Mouse (Mus musculus): ENCODE measurements around the gene Isoc2a. TPM values are rescaled to one million over a fixed set of nuclear protein-coding genes. Genes with fewer than 3 reads are reported as not detected.

The Isoc2a gene
- 0.49 and 0.82 TPM in 2 replicates for polyA plus RNA-seq (2014; fragmentation: Nextera tagmentation; extraction: Ambion mirVana)

DNA sequence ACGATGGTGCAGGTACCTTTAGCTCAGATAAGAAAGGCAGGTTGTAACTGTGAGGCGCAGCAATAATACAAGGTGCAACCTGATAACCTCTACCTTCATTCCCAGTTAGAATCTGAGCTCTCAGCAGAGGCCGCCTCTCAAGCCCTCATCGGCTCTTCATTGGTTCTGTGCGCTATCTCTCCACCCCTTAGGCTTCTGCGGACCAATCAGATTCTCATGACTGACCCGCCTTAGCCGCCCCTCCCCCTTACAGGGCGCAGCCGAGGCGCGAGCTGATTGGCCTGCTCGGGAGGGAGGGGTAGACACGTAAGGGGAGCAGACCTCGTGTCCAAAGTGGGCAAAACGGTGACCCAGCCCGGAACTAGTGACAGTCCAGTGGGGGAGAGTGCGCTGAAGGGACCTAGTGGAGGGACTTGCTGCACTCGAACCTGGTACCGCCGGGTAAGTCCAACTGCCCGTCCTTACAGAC lies at the start of gene Isoc2a:
Gene Isoc2a, plus strand, starts transcription at position 401 of the 469 bp plus-strand sequence.
- ATAC-seq (ENCODE audit: insufficient read depth, low FRiP score, low TSS enrichment) (peak; percentile 100), DNase-seq (ENCODE audit: low spot score) (peak; percentile 94)
- no peaks in the 10 kb centered on the region for H3K9me3 ChIP-seq (ENCODE audit: control insufficient read depth, low read length)
- H3K4me3 ChIP-seq (ENCODE audit: low read depth, low read length): peak within 1 kb of the TSS; percentile 44
- no peaks in the 10 kb centered on the region for H3K27me3 ChIP-seq (ENCODE audit: control insufficient read depth, insufficient read depth, low read length)
- WGBS: under 1% methylated on average over 22 of the region's 22 CpGs
- H3K4me2 ChIP-seq (ENCODE audit: low read depth): peak within 1 kb of the TSS; percentile 86
- H3K27ac ChIP-seq (ENCODE audit: low read depth, low read length): no peak within 1 kb of the TSS
- H3K4me1 ChIP-seq (ENCODE audit: control insufficient read depth, insufficient read depth, low read length): peaks cover 5% of the 10 kb centered on the region; the same call in 1 of the 2 replicates
- no peaks in the 10 kb centered on the region for H3K36me3 ChIP-seq (ENCODE audit: control insufficient read depth, insufficient read depth, low read length)
- peak within 1 kb of the TSS; percentile 55 for H3K9ac ChIP-seq (ENCODE audit: low read length)

DNA sequence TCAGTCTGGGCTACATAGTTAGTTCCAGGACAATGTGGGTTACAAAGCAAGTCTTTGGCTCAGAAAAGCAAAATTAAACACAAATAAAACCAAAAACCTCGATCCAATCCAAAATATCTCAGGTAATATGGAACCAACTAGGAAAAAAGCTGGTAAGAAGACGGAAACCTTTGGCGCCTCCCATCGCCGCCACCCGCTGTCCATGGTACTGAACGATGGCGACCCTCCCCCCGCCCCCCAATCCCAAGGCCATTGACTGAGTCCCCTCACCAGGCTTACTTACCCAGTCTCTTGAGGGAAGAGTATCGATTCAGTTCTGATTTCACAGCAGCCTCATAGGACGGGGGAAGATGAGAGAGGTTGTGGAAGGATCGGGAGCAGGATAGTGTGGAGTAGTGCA lies 46.5 kb upstream of the Isoc2a start:
- DNase-seq (ENCODE audit: low spot score) (no peak), ATAC-seq (ENCODE audit: insufficient read depth, low FRiP score, low TSS enrichment) (no peak)
- no peaks in the 10 kb centered on the region for H3K9me3 ChIP-seq (ENCODE audit: control insufficient read depth, low read length)
- H3K4me1 ChIP-seq (ENCODE audit: control insufficient read depth, insufficient read depth, low read length): no peaks in the 10 kb centered on the region
- H3K36me3 ChIP-seq (ENCODE audit: control insufficient read depth, insufficient read depth, low read length): no peaks in the 10 kb centered on the region
- H3K27me3 ChIP-seq (ENCODE audit: control insufficient read depth, insufficient read depth, low read length): peaks cover 4% of the 10 kb centered on the region
- no peak overlapping the region for H3K4me2 ChIP-seq (ENCODE audit: low read depth)
- no peak overlapping the region for H3K4me3 ChIP-seq (ENCODE audit: low read depth, low read length)
- H3K9ac ChIP-seq (ENCODE audit: low read length): no peak overlapping the region
- WGBS: 9% methylated on average over 12 of the region's 12 CpGs
- H3K27ac ChIP-seq (ENCODE audit: low read depth, low read length): no peak overlapping the region

DNA sequence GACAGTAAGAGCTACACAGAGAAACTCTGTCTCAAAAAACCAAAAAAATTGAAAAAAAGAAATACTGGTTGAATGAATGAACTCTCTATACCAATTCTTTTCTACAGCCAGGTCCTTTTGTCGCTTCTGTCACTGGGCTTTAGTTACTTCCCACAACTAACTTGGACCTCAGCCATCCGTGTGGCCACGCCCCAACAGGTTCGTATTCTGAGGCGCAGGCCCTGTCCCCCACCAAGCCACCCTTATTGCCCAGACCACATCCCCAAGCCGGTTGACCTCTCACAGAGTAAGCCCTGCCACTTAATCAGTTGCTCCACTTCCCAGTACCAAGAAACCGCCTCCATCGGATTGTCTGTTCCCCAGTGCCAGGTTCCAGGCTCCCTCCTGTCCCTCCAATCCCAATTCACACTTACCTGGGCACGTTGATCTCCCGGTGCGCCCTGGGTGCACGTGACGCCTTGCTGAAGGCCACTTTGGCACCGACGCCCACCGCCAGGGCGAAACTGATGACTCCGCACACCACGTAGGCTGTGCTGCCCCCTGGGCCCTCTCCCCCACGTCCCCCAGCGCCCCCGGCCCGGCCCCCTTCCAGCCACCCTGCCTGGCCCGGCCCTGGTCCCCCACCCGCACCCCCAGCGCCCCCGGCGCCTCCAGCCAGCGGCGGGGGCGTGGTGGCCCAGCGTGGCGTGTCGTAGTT lies 41.2 kb upstream of the Isoc2a start:
- H3K27ac ChIP-seq (ENCODE audit: low read depth, low read length): no peak overlapping the region
- ATAC-seq (ENCODE audit: insufficient read depth, low FRiP score, low TSS enrichment) (no peak; the same call in none of the 2 replicates), DNase-seq (ENCODE audit: low spot score) (no peak)
- H3K4me2 ChIP-seq (ENCODE audit: low read depth): peak overlapping the region; percentile 87
- 4% methylated on average over 34 of the region's 34 CpGs for WGBS
- no peaks in the 10 kb centered on the region for H3K36me3 ChIP-seq (ENCODE audit: control insufficient read depth, insufficient read depth, low read length)
- peak overlapping the region; percentile 72 for H3K9ac ChIP-seq (ENCODE audit: low read length)
- H3K27me3 ChIP-seq (ENCODE audit: control insufficient read depth, insufficient read depth, low read length): peaks cover 18% of the 10 kb centered on the region
- no peaks in the 10 kb centered on the region for H3K9me3 ChIP-seq (ENCODE audit: control insufficient read depth, low read length)
- peak overlapping the region; percentile 50 for H3K4me3 ChIP-seq (ENCODE audit: low read depth, low read length)
- 0 out of 2 replicates have a peak, but pooled peaks cover 3% of the 10 kb centered on the region for H3K4me1 ChIP-seq (ENCODE audit: control insufficient read depth, insufficient read depth, low read length)

DNA sequence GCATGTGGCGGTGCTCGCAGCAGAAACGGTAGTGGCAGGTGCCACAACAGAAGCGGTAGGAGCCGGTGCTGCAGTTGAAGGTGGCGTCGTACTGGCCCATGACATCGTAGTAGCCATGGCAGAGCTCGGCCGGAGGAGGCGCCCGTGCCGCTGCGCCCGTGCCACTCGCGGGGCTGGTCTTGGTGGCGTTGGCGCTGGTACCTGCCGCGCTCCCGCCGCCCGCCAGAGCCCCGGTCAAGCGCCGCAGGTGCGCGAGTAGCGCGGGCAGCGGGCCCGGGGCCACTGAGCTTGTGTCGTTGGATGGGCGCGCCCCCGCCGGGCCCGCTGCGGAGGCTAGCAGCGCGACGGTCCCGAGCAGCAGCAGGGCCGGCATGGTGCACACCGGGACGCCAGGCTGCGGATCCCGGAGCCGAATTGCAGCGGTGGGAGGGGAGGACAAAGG lies 40.6 kb upstream of the Isoc2a start:
- Histone ChIP-seq H3K4me2 (ENCODE audit: low read depth) (peak overlapping the region; percentile 87), H3K36me3 (ENCODE audit: control insufficient read depth, insufficient read depth, low read length) (no peaks in the 10 kb centered on the region), H3K4me3 (ENCODE audit: low read depth, low read length) (peak overlapping the region; percentile 50), H3K27ac (ENCODE audit: low read depth, low read length) (peak overlapping the region; percentile 60; the same call in 1 of the 2 replicates), H3K27me3 (ENCODE audit: control insufficient read depth, insufficient read depth, low read length) (peaks cover 18% of the 10 kb centered on the region), H3K4me1 (ENCODE audit: control insufficient read depth, insufficient read depth, low read length) (0 out of 2 replicates have a peak, but pooled peaks cover 3% of the 10 kb centered on the region), H3K9me3 (ENCODE audit: control insufficient read depth, low read length) (no peaks in the 10 kb centered on the region), H3K9ac (ENCODE audit: low read length) (peak overlapping the region; percentile 72)
- under 1% methylated on average over 50 of the region's 51 CpGs for WGBS
- peak; percentile 80 for DNase-seq (ENCODE audit: low spot score)
- peak; percentile 85 for ATAC-seq (ENCODE audit: insufficient read depth, low FRiP score, low TSS enrichment)

- Histone ChIP-seq H3K27ac (ENCODE audit: low read depth, low read length) (no peak overlapping the region), H3K4me2 (ENCODE audit: low read depth) (no peak overlapping the region), H3K36me3 (ENCODE audit: control insufficient read depth, insufficient read depth, low read length) (no peaks in the 10 kb centered on the region), H3K9me3 (ENCODE audit: control insufficient read depth, low read length) (no peaks in the 10 kb centered on the region), H3K4me1 (ENCODE audit: control insufficient read depth, insufficient read depth, low read length) (0 out of 2 replicates have a peak, but pooled peaks cover 7% of the 10 kb centered on the region), H3K27me3 (ENCODE audit: control insufficient read depth, insufficient read depth, low read length) (peaks cover 25% of the 10 kb centered on the region), H3K9ac (ENCODE audit: low read length) (no peak overlapping the region), H3K4me3 (ENCODE audit: low read depth, low read length) (no peak overlapping the region)
- no peak for ATAC-seq (ENCODE audit: insufficient read depth, low FRiP score, low TSS enrichment)
- DNase-seq (ENCODE audit: low spot score): no peak
- WGBS: 8% methylated on average over 1 of the region's 1 CpGs
These were observed 39.3 kb upstream of the Isoc2a start for GRCm38 (mm10) chr7:4837639-4838038.

DNA sequence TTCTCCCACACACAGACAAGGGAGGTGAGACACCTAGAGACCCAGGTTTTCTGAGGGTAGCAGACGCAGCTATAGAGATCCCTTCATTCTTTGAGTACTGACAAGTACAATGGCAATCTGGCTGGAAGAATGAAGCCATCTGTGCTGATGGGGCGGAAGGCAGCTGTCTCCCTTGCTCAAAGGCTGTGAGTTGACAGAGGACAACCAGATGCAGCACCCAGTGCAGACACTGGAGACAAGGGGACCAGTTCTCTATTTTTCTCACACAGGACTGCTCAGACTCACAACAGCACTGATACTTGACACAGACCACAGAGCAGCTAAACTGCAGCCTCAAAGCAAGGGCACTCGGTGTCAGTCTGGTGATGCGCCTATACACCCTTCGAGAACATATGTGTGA lies 34.9 kb upstream of the Isoc2a start:
- no peaks in the 10 kb centered on the region for H3K36me3 ChIP-seq (ENCODE audit: control insufficient read depth, insufficient read depth, low read length)
- 55% methylated on average over 5 of the region's 5 CpGs for WGBS
- H3K27ac ChIP-seq (ENCODE audit: low read depth, low read length): no peak overlapping the region
- H3K9me3 ChIP-seq (ENCODE audit: control insufficient read depth, low read length): no peaks in the 10 kb centered on the region
- ATAC-seq (ENCODE audit: insufficient read depth, low FRiP score, low TSS enrichment): no peak
- H3K4me1 ChIP-seq (ENCODE audit: control insufficient read depth, insufficient read depth, low read length): peaks cover 3% of the 10 kb centered on the region; the same call in 1 of the 2 replicates
- peak overlapping the region; percentile 90 for H3K4me2 ChIP-seq (ENCODE audit: low read depth)
- peak overlapping the region; percentile 11; the same call in 1 of the 2 replicates for H3K4me3 ChIP-seq (ENCODE audit: low read depth, low read length)
- H3K9ac ChIP-seq (ENCODE audit: low read length): no peak overlapping the region; the same call in 1 of the 2 replicates
- no peak for DNase-seq (ENCODE audit: low spot score)
- H3K27me3 ChIP-seq (ENCODE audit: control insufficient read depth, insufficient read depth, low read length): peaks cover 25% of the 10 kb centered on the region

DNA sequence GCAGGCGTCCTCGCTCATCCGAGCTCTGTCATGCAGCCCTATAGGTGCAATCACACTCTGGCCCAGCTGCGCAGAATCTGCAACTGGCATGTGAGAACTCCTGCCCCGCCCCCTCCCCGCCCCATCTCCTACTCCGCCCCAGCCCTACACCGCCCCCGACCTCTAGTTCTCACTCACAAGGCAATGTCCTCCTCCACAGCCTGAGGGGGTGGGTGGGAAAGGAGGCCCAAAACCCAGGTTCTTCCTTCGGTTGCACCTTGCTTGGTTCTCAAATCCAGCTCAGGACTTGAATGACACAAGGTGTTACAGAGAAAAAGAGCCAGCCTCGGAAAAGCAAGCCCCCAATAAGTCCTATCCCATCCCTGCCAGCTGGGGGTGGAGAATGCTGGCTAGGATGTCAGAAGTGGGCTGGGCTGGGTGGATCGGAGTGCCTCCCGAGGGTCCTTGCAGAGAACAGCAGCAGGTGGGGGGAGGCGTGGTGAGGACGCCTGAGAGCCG lies 34.3 kb upstream of the Isoc2a start:
- 1% methylated on average over 16 of the region's 16 CpGs for WGBS
- H3K4me2 ChIP-seq (ENCODE audit: low read depth): peak overlapping the region; percentile 90
- peaks cover 3% of the 10 kb centered on the region; the same call in 1 of the 2 replicates for H3K4me1 ChIP-seq (ENCODE audit: control insufficient read depth, insufficient read depth, low read length)
- ATAC-seq (ENCODE audit: insufficient read depth, low FRiP score, low TSS enrichment) (0 out of 2 replicates have a peak, but pooled peaks have one; percentile 21), DNase-seq (ENCODE audit: low spot score) (peak; percentile 53)
- H3K27me3 ChIP-seq (ENCODE audit: control insufficient read depth, insufficient read depth, low read length): peaks cover 21% of the 10 kb centered on the region
- H3K9ac ChIP-seq (ENCODE audit: low read length): no peak overlapping the region; the same call in 1 of the 2 replicates
- no peaks in the 10 kb centered on the region for H3K9me3 ChIP-seq (ENCODE audit: control insufficient read depth, low read length)
- no peak overlapping the region for H3K27ac ChIP-seq (ENCODE audit: low read depth, low read length)
- H3K4me3 ChIP-seq (ENCODE audit: low read depth, low read length): peak overlapping the region; percentile 11; the same call in 1 of the 2 replicates
- H3K36me3 ChIP-seq (ENCODE audit: control insufficient read depth, insufficient read depth, low read length): no peaks in the 10 kb centered on the region

GRCm38 (mm10) chr7:4843604-4844244 lies 33.2 kb upstream of the Isoc2a start:
- Histone ChIP-seq H3K27ac (ENCODE audit: low read depth, low read length) (no peak overlapping the region), H3K4me3 (ENCODE audit: low read depth, low read length) (peak overlapping the region; percentile 51), H3K4me2 (ENCODE audit: low read depth) (peak overlapping the region; percentile 90), H3K36me3 (ENCODE audit: control insufficient read depth, insufficient read depth, low read length) (no peaks in the 10 kb centered on the region), H3K4me1 (ENCODE audit: control insufficient read depth, insufficient read depth, low read length) (peaks cover 3% of the 10 kb centered on the region; the same call in 1 of the 2 replicates), H3K9me3 (ENCODE audit: control insufficient read depth, low read length) (no peaks in the 10 kb centered on the region), H3K27me3 (ENCODE audit: control insufficient read depth, insufficient read depth, low read length) (peaks cover 21% of the 10 kb centered on the region), H3K9ac (ENCODE audit: low read length) (peak overlapping the region; percentile 54)
- DNase-seq (ENCODE audit: low spot score) (peak; percentile 78), ATAC-seq (ENCODE audit: insufficient read depth, low FRiP score, low TSS enrichment) (peak; percentile 40; the same call in 1 of the 2 replicates)
- WGBS: 1% methylated on average over 34 of the region's 34 CpGs

Data from neural tube, embryonic 11.5 days (tissue).